Mouse (Mus musculus) thymus, postnatal 36 days (tissue): ENCODE data around the gene Stambp.

Experiments
- DNase-seq, 2 experiments: peaks; one replicate each; pipeline ENCODE4 v3.0.0; 2022; ENCODE audit warnings: mixed read lengths in 2 of 2

Gene Stambp

GRCm38 (mm10) chr6:83501524-83502310 lies 70.8 kb downstream of the Stambp start:
- no peak for DNase-seq

GRCm38 (mm10) chr6:83500462-83500861 lies 72.1 kb downstream of the Stambp start:
- no peak for DNase-seq

GRCm38 (mm10) chr6:83499078-83499477 lies 73.5 kb downstream of the Stambp start:
- DNase-seq, result no peak

GRCm38 (mm10) chr6:83496753-83497710 lies 75.5 kb downstream of the Stambp start:
- no peak for DNase-seq

GRCm38 (mm10) chr6:83496009-83496752 lies 76.3 kb downstream of the Stambp start:
- DNase-seq, result no peak
